Mouse (Mus musculus) limb, embryonic 13.5 days (tissue): ENCODE measurements around the gene Hook1. TPM values are rescaled to one million over a fixed set of nuclear protein-coding genes. Genes with fewer than 3 reads are reported as not detected.

Experiments
- ATAC-seq: fragments of 200-750 bp; cut with Nextera tagmentation; 2 replicates; pipeline ENCODE4 v1.8.0; 2017; ENCODE audit warnings: low read depth, moderate number of reproducible peaks, moderate TSS enrichment; ENCODE audit not compliant: low FRiP score
- H3K27ac ChIP-seq: fragments of 300-500 bp; sonication (generic); 2 replicates; pipeline ENCODE4 v1.5.1; 2015; ENCODE audit warnings: inconsistent platforms, mild to moderate bottlenecking, moderate library complexity
- H3K27me3 ChIP-seq: fragments of 300-500 bp; sonication (generic); 2 replicates; pipeline ENCODE4 v1.6.1; 2015; ENCODE audit warnings: mild to moderate bottlenecking, inconsistent platforms
- H3K36me3 ChIP-seq: fragments of 300-500 bp; sonication (generic); 2 replicates; pipeline ENCODE4 v1.6.1; 2015; ENCODE audit warnings: inconsistent platforms, mild to moderate bottlenecking, moderate library complexity
- H3K4me1 ChIP-seq: fragments of 300-500 bp; sonication (generic); 2 replicates; pipeline ENCODE4 v1.6.1; 2015; ENCODE audit warnings: inconsistent platforms
- H3K4me2 ChIP-seq: fragments of 300-500 bp; sonication (generic); replicated peaks from 2 replicates; pipeline ENCODE4 v1.6.1; 2015; ENCODE audit warnings: inconsistent platforms, mild to moderate bottlenecking, moderate library complexity
- H3K4me3 ChIP-seq: fragments of 300-500 bp; sonication (generic); 2 replicates; pipeline ENCODE4 v1.5.1; 2015; ENCODE audit warnings: moderate library complexity, mild to moderate bottlenecking, inconsistent platforms
- H3K9ac ChIP-seq: fragments of 300-500 bp; sonication (generic); 2 replicates; pipeline ENCODE4 v1.6.1; 2015; ENCODE audit warnings: mild to moderate bottlenecking, inconsistent platforms
- H3K9me3 ChIP-seq: fragments of 300-500 bp; sonication (generic); 2 replicates; pipeline ENCODE4 v1.6.1; 2016; ENCODE audit warnings: inconsistent platforms
- WGBS: fragments of 180-500 bp; shearing (Covaris S2); methylation state at CpG from one replicate; pipeline ENCODE4 v1.1.7; 2015; 5-methylcytosine and 5-hydroxymethylcytosine counted together
- polyA plus RNA-seq: library from polyadenylated mRNA; unstranded; fragments of >200 nt; fragmentation: Nextera tagmentation; extraction: Ambion mirVana; gene quantifications from 2 replicates; pipeline ENCODE4 v1.2.1, GENCODE M21; 2015

Hook1 gene
- 11.3 and 12.0 TPM in 2 replicates for polyA plus RNA-seq

DNA sequence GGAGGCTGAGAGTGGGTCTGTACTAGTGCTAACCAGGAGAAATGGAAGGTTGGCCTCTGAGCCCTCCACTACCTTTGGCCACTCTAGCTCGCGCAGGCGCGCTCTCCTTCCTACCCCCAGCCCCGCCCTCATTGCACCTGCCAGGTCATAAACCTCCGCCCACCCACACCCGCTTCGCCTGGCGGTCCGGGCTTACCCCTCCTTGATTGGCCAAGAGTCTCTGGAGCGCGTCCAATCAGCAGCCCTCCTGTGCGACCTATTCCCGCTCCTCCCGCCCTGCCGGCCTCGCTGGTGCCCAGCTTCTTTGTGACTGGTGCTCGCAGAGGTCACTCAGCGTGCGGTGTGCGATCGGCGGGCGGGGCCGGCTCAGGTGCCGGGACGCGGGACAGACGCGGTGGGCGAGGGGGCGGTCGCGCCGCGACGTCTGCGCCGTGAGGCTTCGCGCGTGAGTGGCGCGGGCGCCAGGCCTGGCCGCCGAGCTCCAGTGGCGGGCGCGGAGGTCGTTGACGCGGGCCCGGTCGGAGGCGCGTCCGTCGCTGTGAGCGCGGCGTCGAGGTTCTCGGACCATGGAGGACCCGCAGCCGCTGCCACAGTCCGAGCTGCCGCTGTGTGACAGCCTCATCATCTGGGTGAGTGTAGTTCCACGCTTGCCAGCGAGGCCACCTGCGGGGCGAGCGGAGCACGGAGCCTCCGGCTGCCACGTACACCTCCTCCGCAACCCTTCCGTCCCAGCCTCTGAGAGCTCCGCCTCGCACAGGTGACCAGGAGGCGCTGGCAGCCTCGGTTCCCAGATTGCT lies at the start of gene Hook1:
TSS of gene Hook1 (plus strand) at position 313 of the 797 bp plus-strand sequence.
- H3K27ac ChIP-seq = no peak within 1 kb of the TSS
- peak; percentile 99 for ATAC-seq
- peaks cover 7% of the 10 kb centered on the region for H3K4me1 ChIP-seq
- under 1% methylated on average over 82 of the region's 82 CpGs for WGBS
- peak within 1 kb of the TSS; percentile 71 for H3K4me3 ChIP-seq
- H3K36me3 ChIP-seq = no peaks in the 10 kb centered on the region
- no peaks in the 10 kb centered on the region for H3K9me3 ChIP-seq
- peak within 1 kb of the TSS; percentile 87 for H3K4me2 ChIP-seq
- peak within 1 kb of the TSS; percentile 74 for H3K9ac ChIP-seq
- H3K27me3 ChIP-seq = no peaks in the 10 kb centered on the region

GRCm38 (mm10) chr4:95917703-95918102 lies 49.3 kb upstream of the Hook1 start:
- no peak overlapping the region for H3K27ac ChIP-seq
- ATAC-seq = no peak

GRCm38 (mm10) chr4:95920448-95920847 lies 46.6 kb upstream of the Hook1 start:
- 81% methylated on average over 4 of the region's 4 CpGs for WGBS

More at GRCm38 (mm10) chr4:95917703-95918102, 49.3 kb upstream of the Hook1 start:
- Histone ChIP-seq H3K27me3 (no peaks in the 10 kb centered on the region), H3K9me3 (no peaks in the 10 kb centered on the region), H3K9ac (no peak overlapping the region), H3K4me3 (no peak overlapping the region), H3K4me2 (no peak overlapping the region), H3K4me1 (peaks cover 9% of the 10 kb centered on the region; the same call in 1 of the 2 replicates), H3K36me3 (no peaks in the 10 kb centered on the region)
- WGBS = 68% methylated on average over 6 of the region's 6 CpGs

DNA sequence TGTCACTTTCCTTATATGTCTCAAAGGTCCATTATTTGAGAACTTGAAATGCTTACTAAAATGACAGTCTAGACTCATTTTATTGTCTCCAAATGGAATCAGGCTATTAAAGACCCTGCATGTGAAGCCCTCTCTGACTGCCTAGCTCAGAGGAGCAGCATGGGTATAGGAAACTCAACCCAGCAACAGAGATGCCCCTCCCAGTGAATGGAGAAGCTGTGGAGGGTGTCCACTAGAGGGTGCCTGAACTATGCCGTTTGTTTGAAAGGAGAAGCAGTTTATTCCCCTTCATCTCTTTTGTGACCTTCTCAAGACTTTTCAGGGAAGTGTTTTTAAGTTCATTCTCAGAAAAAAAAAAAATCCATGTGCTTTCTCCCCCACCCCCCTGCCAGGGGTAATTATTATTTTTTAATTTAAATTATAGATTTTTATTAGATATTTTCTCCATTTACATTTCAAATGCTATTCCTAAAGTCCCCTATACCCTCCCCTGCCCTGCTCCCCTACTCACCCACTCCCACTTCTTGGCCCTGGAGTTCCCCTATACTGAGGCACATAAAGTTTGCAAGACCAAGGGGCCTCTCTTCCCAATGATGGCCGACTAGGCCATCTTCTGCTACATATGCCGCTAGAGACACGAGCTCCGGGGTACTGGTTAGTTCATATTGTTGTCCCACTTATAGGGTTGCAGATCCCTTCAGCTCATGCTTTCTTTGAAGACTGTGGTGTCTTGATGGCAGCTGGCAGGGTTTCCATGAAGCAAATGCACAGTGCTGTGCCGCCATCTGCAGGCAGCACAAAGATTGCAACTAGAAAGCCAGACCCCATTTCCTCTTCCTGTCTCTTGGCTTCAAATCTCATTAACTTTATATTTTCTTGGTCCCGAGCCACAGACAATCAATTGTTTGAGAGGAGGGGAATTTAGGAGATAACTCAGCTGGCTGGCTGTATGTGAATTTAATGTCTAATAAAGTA lies 42.5 kb upstream of the Hook1 start:
- Histone ChIP-seq H3K27ac (no peak overlapping the region), H3K36me3 (no peaks in the 10 kb centered on the region), H3K9ac (no peak overlapping the region), H3K4me2 (no peak overlapping the region; the same call in 1 of the 2 replicates), H3K27me3 (no peaks in the 10 kb centered on the region), H3K4me3 (no peak overlapping the region), H3K9me3 (no peaks in the 10 kb centered on the region), H3K4me1 (peaks cover 11% of the 10 kb centered on the region; the same call in 1 of the 2 replicates)
- ATAC-seq = peak; percentile 48; the same call in 1 of the 2 replicates
- WGBS = 11% methylated on average over 7 of the region's 7 CpGs

More at GRCm38 (mm10) chr4:95920448-95920847, 46.6 kb upstream of the Hook1 start:
- no peak overlapping the region for H3K27ac ChIP-seq
- no peak overlapping the region for H3K9ac ChIP-seq
- ATAC-seq = no peak
- H3K9me3 ChIP-seq = no peaks in the 10 kb centered on the region
- peaks cover 11% of the 10 kb centered on the region; the same call in 1 of the 2 replicates for H3K4me1 ChIP-seq
- H3K4me3 ChIP-seq = no peak overlapping the region
- H3K27me3 ChIP-seq = no peaks in the 10 kb centered on the region
- no peak overlapping the region for H3K4me2 ChIP-seq
- H3K36me3 ChIP-seq = no peaks in the 10 kb centered on the region

DNA sequence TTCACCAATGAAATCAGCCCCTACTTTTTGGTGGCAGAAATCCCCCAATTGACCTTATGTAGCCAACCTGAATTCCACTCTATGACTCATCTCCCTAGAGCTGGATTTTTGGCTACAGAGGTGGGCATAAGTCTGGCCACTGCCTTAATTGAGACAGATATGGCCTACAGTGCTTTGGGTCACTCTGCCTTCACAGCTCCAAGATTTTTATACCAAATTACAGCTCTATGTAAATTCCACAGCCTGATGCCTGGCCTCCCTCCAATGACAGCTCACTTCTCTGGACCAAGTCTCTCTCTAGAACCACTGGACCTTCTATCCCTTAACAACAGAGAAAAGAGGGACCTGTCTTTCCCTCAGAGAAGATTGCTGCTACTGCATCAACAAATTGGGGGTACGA lies 38.2 kb upstream of the Hook1 start:
- Histone ChIP-seq H3K27me3 (no peaks in the 10 kb centered on the region), H3K4me3 (no peak overlapping the region), H3K4me1 (peaks cover 13% of the 10 kb centered on the region; the same call in 1 of the 2 replicates), H3K9ac (no peak overlapping the region), H3K27ac (no peak overlapping the region), H3K4me2 (no peak overlapping the region), H3K9me3 (no peaks in the 10 kb centered on the region), H3K36me3 (no peaks in the 10 kb centered on the region)
- ATAC-seq = no peak
- WGBS = 82% methylated on average over 1 of the region's 1 CpGs

DNA sequence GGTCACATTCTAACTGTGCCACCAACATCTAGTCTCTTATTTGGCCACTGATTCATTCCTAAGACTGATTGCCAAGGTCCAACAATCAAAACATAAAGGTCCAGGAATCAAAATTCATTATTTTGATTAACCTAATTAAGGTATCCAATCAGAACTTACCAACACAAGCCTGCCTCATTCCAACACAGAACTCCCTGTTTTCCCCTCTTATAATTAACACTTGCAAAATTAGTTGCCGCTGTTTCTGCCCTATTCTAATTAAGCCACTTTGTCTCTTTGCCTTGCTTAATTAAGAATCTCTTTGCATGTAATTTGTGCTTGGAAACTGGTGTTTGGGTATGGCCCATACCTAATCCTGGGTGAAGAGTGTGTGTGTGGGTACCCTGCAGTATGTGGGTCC lies 37.1 kb upstream of the Hook1 start:
- WGBS = 80% methylated on average over 1 of the region's 1 CpGs
- Histone ChIP-seq H3K36me3 (no peaks in the 10 kb centered on the region), H3K27ac (no peak overlapping the region), H3K9ac (no peak overlapping the region), H3K4me2 (no peak overlapping the region), H3K9me3 (no peaks in the 10 kb centered on the region), H3K4me3 (no peak overlapping the region), H3K27me3 (no peaks in the 10 kb centered on the region), H3K4me1 (peaks cover 21% of the 10 kb centered on the region; the same call in 1 of the 2 replicates)
- ATAC-seq = no peak

GRCm38 (mm10) chr4:95931331-95931730 lies 35.7 kb upstream of the Hook1 start:
- no peaks in the 10 kb centered on the region for H3K9me3 ChIP-seq
- no peak overlapping the region for H3K4me2 ChIP-seq
- no peaks in the 10 kb centered on the region for H3K27me3 ChIP-seq
- 65% methylated on average over 2 of the region's 2 CpGs for WGBS
- H3K4me3 ChIP-seq = no peak overlapping the region
- H3K9ac ChIP-seq = no peak overlapping the region
- H3K27ac ChIP-seq = no peak overlapping the region
- no peak for ATAC-seq
- H3K36me3 ChIP-seq = no peaks in the 10 kb centered on the region
- peaks cover 18% of the 10 kb centered on the region; the same call in 1 of the 2 replicates for H3K4me1 ChIP-seq

- 77% methylated on average over 9 of the region's 9 CpGs for WGBS
- Histone ChIP-seq H3K27ac (0 out of 2 replicates have a peak overlapping the region, but pooled peaks have one; percentile 28), H3K4me1 (peaks cover 12% of the 10 kb centered on the region; the same call in 1 of the 2 replicates), H3K4me3 (no peak overlapping the region), H3K4me2 (no peak overlapping the region), H3K36me3 (no peaks in the 10 kb centered on the region), H3K9ac (no peak overlapping the region), H3K9me3 (no peaks in the 10 kb centered on the region), H3K27me3 (no peaks in the 10 kb centered on the region)
- ATAC-seq = no peak
Observed at GRCm38 (mm10) chr4:95933801-95934356, 33.2 kb upstream of the Hook1 start.

GRCm38 (mm10) chr4:95934384-95935035 lies 32.5 kb upstream of the Hook1 start:
- peak; percentile 51; the same call in 1 of the 2 replicates for ATAC-seq
- Histone ChIP-seq H3K4me2 (no peak overlapping the region), H3K36me3 (no peaks in the 10 kb centered on the region), H3K9ac (no peak overlapping the region), H3K27me3 (no peaks in the 10 kb centered on the region), H3K4me1 (peaks cover 12% of the 10 kb centered on the region; the same call in 1 of the 2 replicates), H3K4me3 (no peak overlapping the region), H3K27ac (peak overlapping the region; percentile 15; the same call in 1 of the 2 replicates), H3K9me3 (no peaks in the 10 kb centered on the region)
- WGBS = 50% methylated on average over 4 of the region's 4 CpGs

DNA sequence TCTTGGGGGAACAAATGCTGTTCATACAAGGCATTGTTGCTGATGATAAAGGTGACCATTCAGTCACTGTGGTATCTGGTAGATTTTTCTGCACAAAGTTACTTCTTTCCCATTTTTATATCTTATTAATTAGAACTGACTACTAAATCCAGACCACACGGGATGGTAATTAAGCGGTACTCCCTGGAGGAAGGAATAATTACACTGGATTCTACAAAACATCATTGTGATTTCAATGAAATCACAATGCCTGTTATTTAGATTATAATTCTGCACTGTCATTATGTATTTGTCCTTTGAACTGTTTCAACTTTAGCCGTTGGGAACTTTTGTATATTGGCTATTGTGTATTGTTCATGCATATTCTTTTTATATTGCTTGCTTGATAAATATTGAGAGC lies 28.3 kb upstream of the Hook1 start:
- WGBS = 77% methylated on average over 3 of the region's 3 CpGs
- Histone ChIP-seq H3K27me3 (no peaks in the 10 kb centered on the region), H3K4me1 (peaks cover 11% of the 10 kb centered on the region; the same call in 1 of the 2 replicates), H3K27ac (no peak overlapping the region), H3K4me2 (no peak overlapping the region), H3K4me3 (no peak overlapping the region), H3K9ac (no peak overlapping the region), H3K36me3 (no peaks in the 10 kb centered on the region), H3K9me3 (no peaks in the 10 kb centered on the region)
- no peak for ATAC-seq

GRCm38 (mm10) chr4:95947896-95948295 lies 19.1 kb upstream of the Hook1 start:
- Histone ChIP-seq H3K36me3 (no peaks in the 10 kb centered on the region), H3K9ac (no peak overlapping the region), H3K4me1 (no peaks in the 10 kb centered on the region), H3K27ac (no peak overlapping the region), H3K9me3 (no peaks in the 10 kb centered on the region), H3K4me3 (no peak overlapping the region), H3K4me2 (no peak overlapping the region), H3K27me3 (no peaks in the 10 kb centered on the region)
- peak; percentile 28; the same call in 1 of the 2 replicates for ATAC-seq
- WGBS = 49% methylated on average over 1 of the region's 1 CpGs
